Mouse (Mus musculus) testis, postnatal 14 days (tissue): ENCODE data around the gene Ccrl2.

ENCODE experiments used
- DNase-seq: peaks from one replicate; pipeline ENCODE4 v3.0.0; 2021; ENCODE audit warnings: low spot score

Ccrl2 gene

GRCm38 (mm10) chr9:111056798-111057543, at the start of gene Ccrl2:
Ccrl2 (minus strand) TSS chr9:111057519.
- DNase-seq = no peak

- DNase-seq = no peak
Observed at GRCm38 (mm10) chr9:111103893-111104292, 46.6 kb upstream of the Ccrl2 start.

- no peak for DNase-seq
Observed at GRCm38 (mm10) chr9:111103293-111103692, 46.0 kb upstream of the Ccrl2 start.

GRCm38 (mm10) chr9:111100406-111100805, 43.1 kb upstream of the Ccrl2 start:
- DNase-seq = no peak

GRCm38 (mm10) chr9:111097543-111097942, 40.2 kb upstream of the Ccrl2 start:
- DNase-seq = no peak

- DNase-seq = no peak
Observed at GRCm38 (mm10) chr9:111096419-111097326, 39.4 kb upstream of the Ccrl2 start.

GRCm38 (mm10) chr9:111095710-111096109, 38.4 kb upstream of the Ccrl2 start:
- no peak for DNase-seq

- no peak for DNase-seq
Observed at GRCm38 (mm10) chr9:111094626-111095025, 37.3 kb upstream of the Ccrl2 start.

- DNase-seq = peak; percentile 53
Observed at GRCm38 (mm10) chr9:111093094-111093493, 35.8 kb upstream of the Ccrl2 start.

GRCm38 (mm10) chr9:111092657-111093056, 35.3 kb upstream of the Ccrl2 start:
- DNase-seq = peak; percentile 35

GRCm38 (mm10) chr9:111088886-111089285, 31.6 kb upstream of the Ccrl2 start:
- no peak for DNase-seq

- DNase-seq = no peak
Observed at GRCm38 (mm10) chr9:111087960-111088359, 30.6 kb upstream of the Ccrl2 start.

GRCm38 (mm10) chr9:111086995-111087606, 29.8 kb upstream of the Ccrl2 start:
- no peak for DNase-seq

GRCm38 (mm10) chr9:111086137-111086536, 28.8 kb upstream of the Ccrl2 start:
- DNase-seq = no peak

GRCm38 (mm10) chr9:111085329-111085728, 28.0 kb upstream of the Ccrl2 start:
- no peak for DNase-seq

- DNase-seq = no peak
Observed at GRCm38 (mm10) chr9:111081765-111082164, 24.4 kb upstream of the Ccrl2 start.

GRCm38 (mm10) chr9:111080801-111081200, 23.5 kb upstream of the Ccrl2 start:
- no peak for DNase-seq

GRCm38 (mm10) chr9:111077745-111078144, 20.4 kb upstream of the Ccrl2 start:
- DNase-seq = no peak

- no peak for DNase-seq
Observed at GRCm38 (mm10) chr9:111072971-111073370, 15.7 kb upstream of the Ccrl2 start.

GRCm38 (mm10) chr9:111072175-111072574, 14.9 kb upstream of the Ccrl2 start:
- DNase-seq = no peak

GRCm38 (mm10) chr9:111070546-111070961, 13.2 kb upstream of the Ccrl2 start:
- DNase-seq = peak; percentile 33

- no peak for DNase-seq
Observed at GRCm38 (mm10) chr9:111067052-111067451, 9.7 kb upstream of the Ccrl2 start.

- DNase-seq = no peak
Observed at GRCm38 (mm10) chr9:111062840-111063239, 5.5 kb upstream of the Ccrl2 start.
